Mouse (Mus musculus) megakaryocyte progenitor cell, adult 5-6 weeks (primary cell): ENCODE results near the gene Myh14. TPM values are rescaled to one million over a fixed set of nuclear protein-coding genes. Genes with fewer than 3 reads are reported as not detected.
A peak's percentile ranks its signal among the peaks of the same experiment; 100 is the strongest.

Experiments used
- ATAC-seq: replicated peaks from 2 replicates; pipeline ENCODE4 v1.8.0; 2016; ENCODE audit warnings: mild to moderate bottlenecking, moderate TSS enrichment, inconsistent platforms; ENCODE audit not compliant: poor library complexity
- total RNA-seq, 2 experiments: library from RNA; stranded (forward) in 1 of 2; stranded (reverse) in 1 of 2; fragments of 157-497, 149-512 nt in 1 of 2; fragments of 200-1000 nt in 1 of 2; gene quantifications; 2 replicates each; pipeline versions ENCODE4 v1.2.3 to v1.2.4; 2015 to 2017

Myh14 gene
- total RNA-seq, 2 experiments from 2014 or later, result not detected

DNA sequence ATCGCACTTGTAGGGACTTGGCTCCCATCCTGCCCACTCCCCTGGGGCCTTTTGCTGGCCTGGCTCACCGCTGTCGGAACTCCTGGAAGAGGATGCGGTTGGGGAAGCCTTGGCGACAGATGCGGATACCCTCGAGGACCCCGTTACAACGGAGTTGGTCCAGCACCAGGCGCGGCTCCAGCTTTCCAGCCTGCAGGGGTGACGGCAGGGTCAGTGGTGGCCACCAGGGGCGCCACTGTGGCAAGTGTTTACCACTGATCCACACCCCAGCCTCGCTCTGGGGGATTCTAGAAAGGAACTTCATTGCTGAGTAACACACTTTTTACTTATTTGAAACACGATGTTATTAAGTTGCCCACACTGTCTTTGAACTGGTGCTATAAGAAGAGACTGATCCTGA, 37.2 kb downstream of the Myh14 start:
- peak; percentile 64 for ATAC-seq

DNA sequence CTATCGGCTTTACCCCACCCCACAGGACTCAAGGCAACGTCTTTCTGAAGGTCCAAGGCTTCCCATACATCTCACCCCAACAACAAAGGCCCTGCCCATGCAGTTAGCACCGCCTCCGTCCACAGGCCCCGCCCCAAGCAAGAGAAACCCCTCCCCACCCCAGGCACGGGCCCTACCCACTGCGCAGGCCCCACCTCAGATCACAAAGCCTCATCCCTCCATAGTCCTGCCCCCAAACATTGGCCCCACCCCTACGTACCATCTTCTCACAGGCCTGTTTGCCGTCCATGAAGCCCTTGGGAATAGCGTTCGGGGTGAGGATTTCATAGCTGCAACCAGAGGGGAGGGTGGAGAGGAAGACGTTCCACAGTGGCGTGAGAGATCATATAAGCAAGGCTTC, 38.0 kb downstream of the Myh14 start:
- ATAC-seq, result no peak

DNA sequence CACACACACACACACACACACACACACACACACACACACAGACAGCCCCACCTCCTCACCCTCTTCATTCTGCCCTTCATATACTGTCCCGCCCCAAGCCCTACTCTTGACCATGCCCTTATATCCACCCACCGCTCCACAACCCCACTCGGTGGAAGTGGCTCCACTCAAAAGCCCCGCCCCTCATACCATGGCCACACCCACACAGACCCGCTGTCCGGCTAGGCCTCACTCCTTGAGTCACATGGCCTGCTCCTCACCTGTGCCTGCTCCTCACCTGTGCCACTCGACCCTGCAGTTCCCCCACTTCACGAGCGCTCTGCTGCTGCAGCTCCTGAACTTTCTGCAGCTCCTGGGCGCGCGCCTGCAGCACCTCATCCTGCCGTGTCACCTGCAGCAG, 40.2 kb downstream of the Myh14 start:
- no peak for ATAC-seq

DNA sequence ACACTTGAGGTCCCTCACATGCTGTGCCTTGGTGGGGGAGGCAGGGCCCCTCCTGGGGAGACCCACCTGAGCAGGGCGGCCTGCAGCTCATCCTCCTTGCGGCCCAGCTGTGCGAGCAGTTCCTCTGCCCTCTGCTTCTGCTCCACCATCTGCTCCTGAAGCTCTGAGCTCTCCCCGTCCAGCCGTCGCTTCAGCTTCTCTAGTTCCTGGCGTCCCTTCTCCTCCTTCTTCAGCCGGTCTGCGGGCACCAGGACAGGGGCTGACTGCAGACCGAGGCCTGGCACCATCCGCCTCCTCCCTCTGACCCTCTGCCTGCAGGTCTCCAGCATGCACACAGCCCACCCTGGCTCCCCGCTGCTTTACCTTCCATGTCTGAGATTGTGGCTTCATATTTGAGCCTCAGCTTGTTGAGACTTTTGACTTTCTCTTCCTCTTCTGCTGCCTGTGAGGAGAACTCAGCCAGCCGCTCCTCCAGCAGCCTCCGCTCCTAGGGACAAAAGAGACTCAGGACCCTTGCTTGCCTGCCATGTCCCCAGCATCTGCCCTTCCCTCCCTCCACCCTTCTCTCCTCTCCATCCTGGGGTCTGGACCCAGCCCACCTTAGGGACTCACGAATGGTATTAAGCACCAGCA, 42.1 kb downstream of the Myh14 start:
- no peak for ATAC-seq

DNA sequence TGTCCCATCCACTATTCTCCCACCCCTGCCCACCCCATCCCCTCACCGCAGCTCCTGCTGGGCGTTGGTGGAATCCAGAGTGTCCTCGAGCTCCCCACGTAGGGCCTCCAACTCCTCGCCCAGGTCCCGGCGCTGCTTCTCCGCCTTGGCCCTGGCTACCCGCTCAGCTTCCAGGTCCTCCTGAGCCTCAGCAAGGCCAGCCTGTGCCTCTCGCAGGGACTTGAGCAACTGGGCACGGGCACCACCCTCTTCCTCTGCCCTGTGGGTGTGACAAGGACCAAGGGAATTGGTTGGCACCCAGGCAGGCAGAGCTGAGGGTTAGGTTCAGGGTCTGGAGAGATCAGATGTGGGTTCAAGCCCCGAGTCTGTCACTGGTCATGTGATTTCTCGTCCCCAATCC, 43.7 kb downstream of the Myh14 start:
- ATAC-seq, result no peak

DNA sequence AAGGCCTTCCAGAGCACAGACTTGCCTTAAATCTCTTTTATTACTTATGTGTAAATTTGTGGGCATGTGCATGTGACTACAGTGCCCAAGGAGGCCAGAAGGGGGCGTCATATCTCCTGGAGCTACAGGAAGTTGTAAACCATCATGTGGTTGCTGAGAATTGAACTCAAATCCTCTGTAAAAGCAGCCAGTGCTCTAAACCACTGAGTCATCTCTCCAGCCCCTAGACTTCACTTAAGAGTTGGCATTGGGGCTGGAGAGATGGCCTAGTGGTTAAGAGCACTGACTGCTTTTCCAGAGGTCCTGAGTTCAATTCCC, 44.6 kb downstream of the Myh14 start:
- no peak for ATAC-seq

DNA sequence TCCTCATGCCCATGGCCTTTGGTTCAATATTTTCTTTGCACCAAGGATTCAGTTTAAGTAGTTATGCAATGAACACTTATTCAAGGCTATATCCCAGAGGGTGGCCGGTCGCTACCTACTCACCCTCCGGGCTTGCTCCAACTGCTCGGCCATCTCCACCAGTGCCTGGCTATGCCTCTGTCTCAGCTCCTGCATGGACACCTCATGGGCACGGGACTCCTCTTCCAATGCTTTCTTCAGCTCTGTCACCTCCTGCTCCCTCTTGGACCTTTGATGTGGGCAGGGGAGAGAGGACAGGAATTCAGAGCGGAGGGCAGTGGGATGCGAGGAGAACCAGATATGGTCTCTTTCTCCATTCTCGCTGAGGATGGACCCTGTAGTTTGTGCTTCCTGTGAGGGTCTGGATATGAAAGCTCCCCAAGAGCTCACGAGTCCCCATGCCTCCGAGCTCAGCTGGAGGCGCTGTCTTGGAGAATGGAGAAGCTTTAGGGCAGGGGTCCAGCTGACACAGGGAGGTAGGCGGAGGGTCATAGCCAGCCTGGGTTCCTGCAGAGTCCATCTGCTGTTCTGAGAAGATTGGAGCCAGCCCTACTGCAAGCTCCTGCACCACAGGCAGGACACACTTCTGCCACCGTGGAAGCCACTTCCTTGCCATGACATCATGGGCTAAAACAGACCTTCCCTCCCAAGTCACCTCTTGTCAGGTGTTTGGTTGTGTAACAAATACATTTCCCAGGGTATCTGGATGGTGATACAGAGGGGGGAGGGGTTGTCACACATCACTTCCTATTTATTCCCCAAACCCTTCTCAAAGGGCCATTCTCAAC, 45.2 kb downstream of the Myh14 start:
- ATAC-seq, result no peak

DNA sequence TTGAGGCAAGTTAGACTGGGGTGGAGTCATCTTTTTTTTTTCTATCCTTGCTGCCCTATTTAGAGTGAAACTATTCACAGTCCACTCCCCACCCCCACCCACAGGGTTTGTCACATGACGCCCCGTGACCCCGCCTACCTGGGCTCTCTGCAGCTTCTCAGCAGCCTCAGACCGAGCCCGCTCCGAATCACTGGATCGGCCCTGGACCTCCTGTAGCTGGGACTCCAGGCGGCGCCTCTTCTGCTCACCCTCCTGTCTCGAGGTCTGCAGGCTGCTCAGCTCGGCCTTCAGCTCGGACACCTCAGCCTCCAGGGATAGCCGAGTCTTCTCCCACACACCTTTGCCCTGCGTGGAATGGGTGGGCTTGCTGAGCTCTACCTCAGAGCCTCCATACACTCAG, 45.8 kb downstream of the Myh14 start:
- no peak for ATAC-seq

DNA sequence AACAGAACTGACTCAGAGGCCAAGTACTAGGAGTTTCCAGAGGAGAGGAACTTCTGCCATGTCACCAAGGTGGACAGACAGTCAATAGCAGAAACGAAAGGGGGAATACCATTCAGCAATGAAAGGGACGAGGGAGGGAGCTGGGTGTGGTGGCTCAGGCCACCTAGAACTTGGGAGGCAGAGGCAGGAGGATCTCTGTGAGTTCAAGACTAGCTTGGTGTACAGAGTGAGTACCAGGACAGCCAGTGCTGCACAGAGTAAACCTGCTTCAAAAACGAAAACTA, 46.2 kb downstream of the Myh14 start:
- ATAC-seq, result no peak

DNA sequence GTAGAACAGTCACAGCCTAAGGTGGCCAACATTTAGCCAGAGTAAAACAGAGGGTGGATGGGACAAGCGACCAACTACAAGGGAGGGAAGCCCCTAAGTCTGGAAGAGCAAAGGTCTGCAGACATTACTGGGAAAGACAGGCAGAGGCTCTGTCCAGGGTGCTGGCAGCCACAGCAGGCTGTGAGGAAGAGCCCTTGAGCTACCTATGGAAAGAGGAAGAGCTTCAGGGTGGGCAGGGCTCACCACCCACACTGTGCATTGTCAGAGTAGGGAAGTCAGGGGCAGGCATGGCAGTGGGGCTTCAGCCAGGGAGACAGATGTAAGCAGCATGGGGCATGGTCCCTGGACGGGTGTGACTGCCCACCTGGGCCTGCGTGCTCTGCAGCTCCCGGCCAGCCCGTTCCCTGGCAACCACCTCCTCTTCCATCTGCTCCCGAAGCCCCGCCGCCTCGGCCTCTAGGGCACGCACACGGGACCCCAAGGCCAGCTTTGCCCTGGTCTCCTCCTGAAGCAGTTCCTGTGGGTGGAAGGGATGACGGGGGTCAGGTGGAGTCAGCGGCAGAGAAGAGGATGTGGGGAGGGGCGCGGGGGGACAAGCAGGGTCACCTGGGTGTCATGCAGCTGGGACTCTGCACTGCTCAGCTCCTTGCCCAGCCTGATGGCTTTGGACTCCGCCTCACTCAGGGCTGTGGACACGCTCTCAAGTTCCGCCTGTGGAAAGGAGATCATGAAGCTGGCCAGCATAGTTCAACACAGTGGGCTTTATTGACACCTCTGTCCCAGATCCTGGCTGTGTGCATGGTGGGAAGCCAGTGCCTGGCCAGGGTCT, 46.7 kb downstream of the Myh14 start:
- peak; percentile 99 for ATAC-seq

DNA sequence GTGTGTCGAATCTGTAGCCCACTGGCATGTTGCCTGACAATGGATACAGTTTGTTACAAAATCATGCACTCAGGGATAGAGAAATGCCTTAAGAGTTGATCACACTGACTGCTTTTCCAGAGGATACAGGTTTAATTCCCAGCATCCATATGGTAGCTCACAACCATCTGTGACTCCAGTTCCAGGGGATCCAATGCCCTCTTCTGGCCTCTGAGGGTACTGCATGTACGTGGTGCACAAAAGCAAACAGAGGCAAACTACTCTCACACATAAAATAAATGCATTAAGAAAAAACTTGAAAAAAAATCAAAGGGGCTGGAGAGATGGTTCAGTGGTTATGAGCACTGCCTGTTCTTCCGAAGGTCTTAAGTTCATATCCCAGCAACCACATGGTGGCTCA, 53.6 kb downstream of the Myh14 start:
- ATAC-seq, result no peak

DNA sequence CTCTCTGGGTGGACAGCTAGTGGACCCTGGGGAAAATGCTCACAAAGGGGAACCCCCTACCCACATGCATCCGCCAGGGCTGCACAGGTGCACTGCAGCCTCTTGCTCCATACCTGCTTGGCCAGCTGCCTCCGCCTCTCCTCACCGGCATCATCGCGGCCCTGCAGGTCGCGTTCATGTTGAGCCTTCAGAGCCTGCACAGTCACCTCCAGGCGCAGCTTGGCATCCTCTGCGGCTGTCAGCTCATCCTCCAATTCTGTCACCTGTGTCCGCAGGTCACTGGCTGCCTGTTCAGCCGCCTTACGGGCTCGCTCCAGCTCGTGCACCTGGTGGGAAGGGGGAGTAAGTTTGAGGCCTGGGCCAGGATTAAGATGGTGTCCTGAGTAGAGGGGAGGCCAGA, 54.7 kb downstream of the Myh14 start:
- no peak for ATAC-seq

DNA sequence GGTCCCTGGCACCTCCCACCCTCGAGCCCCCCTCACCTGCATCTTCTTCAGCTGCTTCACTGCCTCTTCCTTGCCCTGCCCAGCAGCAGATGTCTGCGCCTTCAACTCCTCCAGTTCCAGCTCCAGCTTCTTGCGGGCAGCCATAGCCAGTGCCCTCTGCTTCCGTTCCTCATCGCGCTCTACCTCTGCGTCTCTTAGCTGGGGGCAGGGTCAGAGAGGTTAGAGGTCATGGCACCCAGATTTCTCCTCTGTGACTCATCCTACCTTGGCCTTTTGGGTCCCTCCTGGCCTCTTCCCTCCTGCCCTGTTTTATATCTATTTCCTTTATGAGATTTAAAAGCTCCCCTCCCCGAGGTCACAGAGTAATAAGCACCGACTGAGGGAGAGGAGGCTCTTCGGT, 55.3 kb downstream of the Myh14 start:
- ATAC-seq, result no peak

DNA sequence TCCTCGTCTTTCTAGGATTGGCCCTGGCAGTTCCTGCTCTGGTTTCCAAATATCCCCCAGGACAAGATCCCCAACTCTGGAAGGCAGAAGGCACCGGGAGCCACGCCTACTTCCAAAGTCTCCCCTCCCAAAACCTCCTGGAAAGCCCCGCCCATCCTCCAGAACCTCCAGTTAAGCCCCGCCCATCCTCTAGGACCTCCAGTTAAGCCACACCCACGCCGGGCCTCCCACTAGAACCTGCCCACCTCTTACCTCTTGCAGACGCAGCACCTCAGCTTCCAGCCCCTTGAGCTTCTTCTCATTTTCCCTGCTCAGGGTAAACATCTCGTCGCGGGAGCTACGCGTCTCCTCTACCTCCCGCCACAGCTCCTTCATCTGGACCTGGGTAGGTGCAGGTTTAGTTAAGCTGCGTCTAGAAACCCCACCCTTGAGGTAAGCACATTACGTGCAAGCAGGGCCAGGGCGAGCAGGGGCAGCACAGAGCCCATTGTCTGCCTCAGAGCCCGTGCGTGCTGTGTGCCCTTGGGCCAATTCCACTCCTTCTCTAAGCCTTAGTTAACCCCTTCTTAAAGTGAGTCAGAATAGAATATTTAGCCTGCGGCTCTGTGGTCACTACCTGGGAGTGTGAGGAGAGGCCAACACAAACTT, 56.5 kb downstream of the Myh14 start:
- ATAC-seq, result no peak

DNA sequence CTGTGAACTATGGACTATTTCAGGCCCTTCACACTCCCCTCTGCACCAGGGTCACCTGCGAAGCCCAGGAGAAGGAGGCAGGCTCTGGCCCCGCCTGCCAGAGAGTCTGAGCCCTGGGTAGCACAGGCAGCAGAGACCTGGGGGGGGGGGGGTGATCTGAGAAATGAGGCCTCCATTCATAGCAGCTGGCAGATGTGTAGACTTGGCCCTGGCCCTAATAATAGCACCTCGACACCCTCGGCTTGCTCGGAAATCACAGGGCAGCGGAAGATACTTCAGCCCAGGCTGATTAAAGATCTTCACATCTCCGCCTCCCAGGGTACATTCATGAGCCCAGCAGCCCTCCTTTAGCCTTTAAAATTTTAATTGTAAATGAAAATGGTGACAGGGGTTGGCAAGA, 58.5 kb downstream of the Myh14 start:
- ATAC-seq, result no peak

DNA sequence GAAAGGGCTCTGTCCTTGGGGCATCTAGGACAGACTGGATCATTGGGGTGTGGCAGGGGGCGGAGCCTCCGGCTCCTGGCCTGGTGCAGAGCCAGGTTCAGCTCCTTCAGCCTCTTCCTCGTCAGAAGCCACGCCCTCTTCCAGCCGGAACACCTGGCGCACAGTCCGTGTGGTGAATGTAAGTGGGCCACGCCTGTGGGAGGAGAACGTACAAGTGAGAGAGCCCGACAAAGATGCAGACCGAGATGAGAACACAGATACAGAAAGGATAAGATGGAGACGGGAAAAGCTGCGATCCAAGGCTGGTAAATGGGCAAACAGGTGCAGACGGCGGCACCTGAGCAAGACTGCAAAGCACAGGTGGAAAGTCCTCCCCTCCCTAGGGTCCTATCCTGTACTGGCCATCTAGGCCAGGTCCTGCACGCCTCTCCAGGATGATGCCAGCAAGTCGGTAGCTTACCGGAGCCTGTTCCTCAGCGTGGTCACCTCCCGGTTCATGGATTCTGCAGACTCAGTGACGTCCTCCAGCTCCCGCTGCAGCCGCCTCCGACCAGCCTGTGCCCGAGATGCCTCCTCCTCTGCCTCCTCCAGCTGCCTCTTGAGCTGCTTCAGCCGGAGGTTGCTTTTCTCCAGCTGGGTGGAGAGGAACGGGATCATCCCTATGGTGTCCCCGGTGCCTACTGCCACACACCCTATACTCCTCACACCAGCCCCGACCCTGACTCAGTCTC, 64.3 kb downstream of the Myh14 start:
- ATAC-seq, result no peak

DNA sequence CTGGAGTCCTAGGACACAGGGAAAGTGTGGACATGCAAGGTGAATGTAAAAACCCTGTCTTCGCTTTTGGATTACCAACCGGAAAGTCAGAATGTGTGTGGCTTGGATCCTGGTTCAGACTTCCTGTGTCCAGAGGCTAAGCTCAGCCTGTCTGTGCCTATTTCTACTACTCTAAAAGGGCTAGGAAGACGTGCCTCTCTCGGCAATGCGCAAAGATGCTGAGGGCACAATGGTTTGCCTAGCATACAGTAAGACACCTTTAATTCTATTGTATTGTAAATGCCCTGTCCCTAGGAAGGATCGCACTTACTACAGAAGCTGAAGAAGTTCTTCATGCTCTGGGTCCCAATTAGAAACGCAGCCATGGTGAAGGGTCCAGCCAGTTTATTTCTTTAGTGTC, 65.2 kb downstream of the Myh14 start:
- ATAC-seq, result no peak

DNA sequence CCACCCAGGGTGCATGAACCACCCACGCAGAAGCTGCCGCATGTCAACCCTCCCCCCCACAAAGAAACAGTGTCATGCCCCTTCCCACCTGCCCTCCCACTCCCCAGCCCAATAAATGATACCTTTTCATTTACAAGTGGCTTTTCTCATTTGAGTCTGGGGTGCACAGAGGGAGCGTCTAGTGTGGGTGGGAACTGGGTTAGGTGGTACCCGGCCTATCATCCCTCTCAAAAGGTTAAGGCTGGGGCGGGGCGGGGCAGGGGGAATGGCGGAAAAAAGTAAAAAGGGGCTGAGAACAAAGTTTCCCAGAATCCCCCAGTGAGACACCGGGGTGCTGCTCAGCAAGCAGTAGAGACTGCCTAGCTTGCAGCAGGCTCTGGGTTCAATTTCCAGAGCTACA, 66.0 kb downstream of the Myh14 start:
- no peak for ATAC-seq

DNA sequence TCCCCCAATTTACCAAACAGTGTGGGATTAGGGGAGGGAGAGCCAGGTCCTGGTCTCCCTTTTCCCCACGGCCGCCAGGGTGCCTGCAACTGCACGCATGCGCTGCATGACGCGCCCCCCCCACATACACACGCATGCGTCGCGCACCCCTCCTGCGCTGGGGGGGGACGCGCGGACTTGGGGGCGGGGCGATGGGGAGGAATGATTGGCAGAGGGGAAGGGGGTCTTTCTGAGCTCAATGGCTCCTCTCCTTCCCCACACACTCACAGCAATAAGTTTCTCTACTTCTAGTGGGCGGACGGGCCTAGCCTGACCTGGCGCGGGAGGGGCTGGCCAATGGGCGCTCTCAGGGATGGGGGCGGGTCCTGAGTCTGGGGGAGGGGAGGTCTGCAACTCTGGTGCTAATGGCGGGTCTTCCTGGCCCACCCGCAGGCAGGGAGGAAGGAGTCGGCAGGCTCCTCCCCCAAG, 66.5 kb downstream of the Myh14 start:
- no peak for ATAC-seq

DNA sequence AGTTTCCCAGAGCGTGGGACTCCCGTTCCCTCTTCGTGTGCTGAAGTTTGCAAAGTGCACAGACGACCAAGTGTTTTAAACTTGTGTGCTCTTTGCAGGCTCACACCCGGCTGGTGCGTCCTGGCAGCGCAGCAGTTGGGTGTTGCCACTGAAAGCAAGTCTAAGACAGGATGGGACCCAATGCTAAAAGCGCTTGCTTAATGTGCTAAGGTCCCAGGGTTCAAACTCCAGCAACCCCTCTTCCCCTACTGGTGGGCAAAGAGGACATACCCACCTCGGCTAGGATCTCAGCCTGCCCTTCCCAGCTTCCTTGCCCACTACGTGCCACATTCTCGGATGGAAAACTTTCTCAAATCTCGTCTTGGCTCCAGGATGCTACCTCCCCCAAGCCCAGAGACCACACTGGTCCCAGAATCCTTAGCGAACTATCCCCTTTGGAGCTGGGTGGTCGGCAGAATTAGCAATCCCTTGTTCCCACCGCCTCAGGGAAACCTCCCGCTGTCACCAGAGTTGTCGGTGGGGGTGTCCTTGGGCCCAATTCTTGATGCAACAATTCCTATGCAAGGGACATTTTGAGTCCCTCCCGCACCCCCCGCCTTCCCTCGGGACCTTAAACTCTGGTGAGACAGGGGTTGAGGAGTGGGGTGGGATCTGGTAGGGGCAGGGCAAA, 67.3 kb downstream of the Myh14 start:
- no peak for ATAC-seq
